ENCODE assay signal across 16 mouse cellular contexts in the genomic region with DNA sequence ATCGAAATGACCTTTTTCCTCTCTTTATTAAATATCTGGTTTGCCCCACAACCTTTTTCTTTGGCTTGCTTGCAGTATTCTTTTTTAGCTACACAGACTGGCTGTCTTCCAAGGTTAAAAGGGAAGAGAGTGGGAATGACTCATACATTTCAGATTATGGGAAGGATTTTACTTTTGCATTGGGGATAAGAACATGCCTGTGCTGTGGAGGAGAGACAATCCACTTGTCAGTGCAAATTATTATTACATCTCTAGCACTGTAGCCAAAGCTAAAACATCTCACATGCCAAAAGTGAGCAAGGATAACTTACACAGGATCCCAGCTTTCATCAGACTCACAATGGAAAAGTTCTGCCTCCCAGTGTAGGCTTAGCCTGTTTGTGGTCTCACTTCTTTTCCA. TPM values are rescaled to one million over a fixed set of nuclear protein-coding genes. Genes with fewer than 3 reads are reported as not detected.
DNase-seq lines count a peak whose midpoint lies in the region; ATAC-seq lines count a peak whose summit lies in the region.
"Had no signal": no experiment of that assay in that cellular context is flagged by ENCODE, and none has a peak within 500 bp of the region (broad histone marks: within the 10 kb centered on the region; RNA-seq: fewer than 3 reads in every experiment).

No protein-coding gene starts in this region.

- intact Hi-C loops in heart, postnatal 14 days (cut with DNase I), result no loop called here

- H3K4me2 ChIP-seq in hindbrain, embryonic 16.5 days (ENCODE audit: low read length), result no peak overlapping the region
- H3K4me2 ChIP-seq: liver, embryonic 12.5 days had no signal

- peak; percentile 15 to 22 for DNase-seq in heart, adult 9 months (ENCODE audit: low spot score in 2 of 2)
- no peak for DNase-seq in heart, postnatal 14 days
- no peak for DNase-seq in hindbrain, embryonic 10.5 days (ENCODE audit: low spot score)
- peak; percentile 32 for DNase-seq in MN1 (ENCODE audit: low spot score)
- peak; percentile 57 for DNase-seq in brain, adult 2 months (ENCODE audit: low read depth, low spot score)
- DNase-seq in spleen, postnatal 36 days (ENCODE audit: low spot score in 2 of 2), result no peak
- no peak for DNase-seq in cerebellum, postnatal 14 days
- DNase-seq: cerebellum, adult 11 months; gastrocnemius, postnatal 10 days; layer of hippocampus, postnatal 36 days; lung, postnatal 10 days; thymus, postnatal 36 days had no signal

- WGBS in hindbrain, embryonic 16.5 days, result 71% methylated on average over 1 of the region's 1 CpGs
- WGBS in hindbrain, embryonic 10.5 days, result 73% methylated on average over 1 of the region's 1 CpGs

- H3K27me3 ChIP-seq in hindbrain, embryonic 16.5 days (replicated peaks; ENCODE audit: control insufficient read depth, insufficient read depth, low read length), result no peaks in the 10 kb centered on the region
- H3K27me3 ChIP-seq in hindbrain, embryonic 10.5 days (ENCODE audit: insufficient read depth, poor library complexity, severe bottlenecking), result no peaks in the 10 kb centered on the region
- H3K27me3 ChIP-seq: liver, embryonic 12.5 days had no signal

- H3K9ac ChIP-seq in hindbrain, embryonic 16.5 days (ENCODE audit: low read depth, low read length), result no peak overlapping the region
- H3K9ac ChIP-seq: liver, embryonic 12.5 days had no signal

- ATAC-seq in hindbrain, embryonic 16.5 days, result peak; percentile 48
- ATAC-seq: intestine, postnatal 0 days; liver, embryonic 12.5 days had no signal

- H3K4me3 ChIP-seq in hindbrain, embryonic 16.5 days (ENCODE audit: low read length), result no peak overlapping the region
- no peak overlapping the region for H3K4me3 ChIP-seq in hindbrain, embryonic 10.5 days
- H3K4me3 ChIP-seq: forebrain, embryonic 10.5 days; liver, embryonic 12.5 days had no signal

- H3K36me3 ChIP-seq in hindbrain, embryonic 16.5 days (ENCODE audit: control insufficient read depth, insufficient read depth, low read length), result no peaks in the 10 kb centered on the region
- no peaks in the 10 kb centered on the region for H3K36me3 ChIP-seq in hindbrain, embryonic 10.5 days
- H3K36me3 ChIP-seq: forebrain, embryonic 10.5 days; liver, embryonic 12.5 days had no signal

- H3K4me1 ChIP-seq in hindbrain, embryonic 16.5 days (ENCODE audit: control insufficient read depth, insufficient read depth, low read depth, low read length), result no peaks in the 10 kb centered on the region
- H3K4me1 ChIP-seq in hindbrain, embryonic 10.5 days (replicated peaks), result no peaks in the 10 kb centered on the region
- H3K4me1 ChIP-seq: forebrain, embryonic 10.5 days; liver, embryonic 12.5 days had no signal

- H3K9me3 ChIP-seq in hindbrain, embryonic 16.5 days (ENCODE audit: control insufficient read depth, low read length), result no peaks in the 10 kb centered on the region
- H3K9me3 ChIP-seq in hindbrain, embryonic 10.5 days, result no peaks in the 10 kb centered on the region
- H3K9me3 ChIP-seq: forebrain, embryonic 10.5 days; liver, embryonic 12.5 days had no signal

- no peak overlapping the region for H3K27ac ChIP-seq in hindbrain, embryonic 16.5 days (ENCODE audit: low read depth, low read length)
- no peak overlapping the region for H3K27ac ChIP-seq in hindbrain, embryonic 10.5 days
- H3K27ac ChIP-seq: forebrain, embryonic 10.5 days; liver, embryonic 12.5 days had no signal

RNA-seq across cellular contexts. Expression of a gene that starts 10.9 kb away (rescaled TPM):
- 10 to 100 TPM; 32.3 to 33.8 TPM for total RNA-seq in heart, postnatal 14 days (2021)
- 190 and 191 TPM in 2 replicates for polyA plus RNA-seq in hindbrain, embryonic 16.5 days (2015; fragmentation: Nextera tagmentation; extraction: Ambion mirVana)
- polyA plus RNA-seq in hindbrain, embryonic 10.5 days (2016; fragmentation: Nextera tagmentation; extraction: Ambion mirVana), result 84.5 and 96.8 TPM in 2 replicates

Comparison
In these comparisons a context has a peak if more than half of its experiments do, and no peak if none do; other contexts are left out.
1. DNase-seq: peak in heart, adult 9 months (2 of 2), MN1 (single experiment) and brain, adult 2 months (single experiment); none in heart, postnatal 14 days (0 of 2), hindbrain, embryonic 10.5 days (single experiment), spleen, postnatal 36 days (0 of 2) and cerebellum, postnatal 14 days (0 of 2).